Mouse (Mus musculus) midbrain, embryonic 15.5 days (tissue): ENCODE results near the gene Foxp1. TPM values are rescaled to one million over a fixed set of nuclear protein-coding genes. Genes with fewer than 3 reads are reported as not detected.

ENCODE experiments used
- ATAC-seq: fragments of 200-750 bp; cut with Nextera tagmentation; replicated peaks from 2 replicates; pipeline ENCODE4 v1.8.0; 2017; ENCODE audit warnings: moderate TSS enrichment
- H3K27ac ChIP-seq: fragments of 300-500 bp; sonication (generic); 2 replicates; pipeline ENCODE4 v1.5.1; 2015; ENCODE audit warnings: mild to moderate bottlenecking, inconsistent platforms
- H3K27me3 ChIP-seq: fragments of 300-500 bp; sonication (generic); replicated peaks from 2 replicates; pipeline ENCODE4 v1.6.1; 2015; ENCODE audit warnings: inconsistent platforms
- H3K36me3 ChIP-seq: fragments of 300-500 bp; sonication (generic); replicated peaks from 2 replicates; pipeline ENCODE4 v1.6.1; 2015; ENCODE audit warnings: inconsistent platforms
- H3K4me1 ChIP-seq: fragments of 300-500 bp; sonication (generic); 2 replicates; pipeline ENCODE4 v1.6.1; 2015; ENCODE audit warnings: inconsistent platforms
- H3K4me2 ChIP-seq: fragments of 300-500 bp; sonication (generic); 2 replicates; pipeline ENCODE4 v1.6.1; 2015; ENCODE audit warnings: inconsistent platforms, mild to moderate bottlenecking, moderate library complexity
- H3K4me3 ChIP-seq: fragments of 300-500 bp; sonication (generic); 2 replicates; pipeline ENCODE4 v1.5.1; 2015; ENCODE audit warnings: mild to moderate bottlenecking, inconsistent platforms
- H3K9ac ChIP-seq: fragments of 300-500 bp; sonication (generic); 2 replicates; pipeline ENCODE4 v1.6.1; 2015; ENCODE audit warnings: mild to moderate bottlenecking, inconsistent platforms
- H3K9me3 ChIP-seq: fragments of 300-500 bp; sonication (generic); 2 replicates; pipeline ENCODE4 v1.6.1; 2016; ENCODE audit warnings: inconsistent platforms
- WGBS: fragments of 180-500 bp; shearing (Covaris S2); methylation state at CpG from one replicate; pipeline ENCODE4 v1.1.7; 2015; ENCODE audit warnings: mixed read lengths; 5-methylcytosine and 5-hydroxymethylcytosine counted together
- polyA plus RNA-seq: library from polyadenylated mRNA; unstranded; fragments of >200 nt; fragmentation: Nextera tagmentation; extraction: Ambion mirVana; gene quantifications from 2 replicates; pipeline ENCODE4 v1.2.1, GENCODE M21; 2015

Gene Foxp1
- polyA plus RNA-seq, 1 experiment from 2014 or later = 84.1 TPM

DNA sequence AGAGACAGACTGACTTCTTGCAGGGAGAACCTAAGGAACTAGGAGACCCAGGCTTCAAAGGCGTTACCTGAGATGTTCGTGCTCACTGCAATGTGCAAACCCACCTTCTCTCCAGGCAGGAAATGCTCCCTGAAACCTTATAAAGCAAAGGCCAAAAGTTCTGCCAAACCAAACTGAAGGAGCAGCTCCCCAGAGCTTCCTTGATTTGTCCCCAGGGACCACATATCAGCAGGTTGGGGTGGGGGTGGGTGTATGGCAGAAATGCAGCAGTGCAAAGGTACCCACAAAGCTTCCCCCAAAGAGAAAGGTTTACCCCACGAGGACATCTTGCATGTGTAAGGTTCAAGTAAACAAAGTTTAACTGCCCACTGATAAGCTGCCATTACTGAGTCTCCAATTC, 184.3 kb downstream of the Foxp1 start:
- Histone ChIP-seq H3K4me1 (peaks cover 6% of the 10 kb centered on the region), H3K9ac (no peak overlapping the region), H3K4me2 (no peak overlapping the region), H3K9me3 (no peaks in the 10 kb centered on the region), H3K36me3 (no peaks in the 10 kb centered on the region), H3K27me3 (no peaks in the 10 kb centered on the region), H3K27ac (no peak overlapping the region), H3K4me3 (no peak overlapping the region)
- ATAC-seq = no peak
- WGBS = 69% methylated on average over 3 of the region's 3 CpGs

DNA sequence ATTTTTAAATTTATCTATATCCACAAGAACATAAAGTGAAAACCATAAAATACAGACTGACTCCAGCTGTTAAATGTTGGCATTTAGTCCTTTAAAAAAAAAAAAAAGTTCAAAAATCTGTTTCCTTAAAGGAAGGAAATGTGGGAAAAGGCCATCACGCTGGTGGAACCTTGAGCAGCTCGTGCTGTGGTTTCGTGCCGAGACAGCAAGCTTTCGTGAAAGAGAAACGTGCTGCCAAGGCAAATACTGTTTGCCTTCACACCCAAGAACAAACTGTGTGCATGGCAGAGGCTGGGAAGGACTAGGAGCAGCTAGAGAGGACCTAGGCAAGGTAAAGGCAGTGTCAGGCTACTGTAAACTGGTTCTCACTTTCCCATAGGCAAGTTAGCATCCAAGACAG, 184.9 kb downstream of the Foxp1 start:
- Histone ChIP-seq H3K9me3 (no peaks in the 10 kb centered on the region), H3K4me3 (no peak overlapping the region), H3K27me3 (no peaks in the 10 kb centered on the region), H3K4me2 (no peak overlapping the region), H3K27ac (no peak overlapping the region), H3K36me3 (no peaks in the 10 kb centered on the region), H3K9ac (no peak overlapping the region), H3K4me1 (peaks cover 6% of the 10 kb centered on the region)
- no peak for ATAC-seq
- 65% methylated on average over 6 of the region's 6 CpGs for WGBS

DNA sequence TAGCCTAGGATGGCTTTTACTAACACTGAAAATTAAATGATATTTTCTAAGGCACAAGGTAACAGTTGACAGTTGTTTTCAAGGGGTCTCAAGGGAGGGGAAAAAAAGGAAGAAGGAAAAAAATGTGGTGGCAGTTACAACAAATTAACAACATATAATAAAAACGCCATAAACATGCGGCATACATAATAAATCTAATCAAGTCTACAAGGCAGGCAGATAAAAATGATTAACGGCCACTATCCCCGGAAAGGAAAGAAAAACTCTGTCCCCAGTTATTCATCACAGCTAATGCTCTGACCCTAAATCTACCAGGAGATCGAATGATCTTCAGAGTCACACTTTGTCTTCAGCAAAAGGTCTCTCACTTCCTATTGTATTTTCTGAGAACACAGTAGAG, 186.3 kb downstream of the Foxp1 start:
- peaks cover 6% of the 10 kb centered on the region for H3K4me1 ChIP-seq
- no peak overlapping the region for H3K4me2 ChIP-seq
- no peak overlapping the region for H3K9ac ChIP-seq
- H3K4me3 ChIP-seq = no peak overlapping the region
- no peaks in the 10 kb centered on the region for H3K27me3 ChIP-seq
- no peaks in the 10 kb centered on the region for H3K36me3 ChIP-seq
- no peaks in the 10 kb centered on the region for H3K9me3 ChIP-seq
- 65% methylated on average over 5 of the region's 5 CpGs for WGBS
- no peak for ATAC-seq
- H3K27ac ChIP-seq = no peak overlapping the region

DNA sequence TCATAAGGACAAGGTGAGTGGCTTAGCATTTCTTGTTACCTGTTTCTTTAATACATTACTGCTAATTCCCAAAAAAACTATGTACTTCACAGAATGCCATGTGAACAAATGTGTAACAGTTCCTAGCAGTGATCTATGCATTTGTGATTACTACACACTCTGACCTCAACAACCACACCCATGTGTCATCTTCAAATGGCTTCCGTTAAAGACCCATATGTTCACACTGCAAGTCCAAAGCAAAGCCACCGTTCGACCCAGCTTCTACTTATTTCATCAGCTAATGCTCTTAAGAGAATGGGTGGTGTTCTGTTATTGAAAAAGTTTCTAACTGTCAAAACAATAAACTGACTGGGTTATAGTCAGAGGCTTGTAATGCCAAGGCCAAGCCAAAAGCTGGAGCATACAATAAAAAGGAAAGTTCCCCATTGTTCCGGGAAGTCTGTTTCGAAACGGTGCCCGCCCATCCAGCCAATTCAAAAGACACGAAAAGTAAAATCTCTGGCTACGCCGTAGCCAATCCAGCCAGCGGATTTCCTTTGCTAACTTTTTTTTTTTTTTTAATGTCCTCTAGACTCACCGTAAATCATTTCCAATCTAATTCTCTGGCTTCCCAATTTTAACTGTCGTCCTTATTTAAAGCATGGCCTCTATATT, 187.2 kb downstream of the Foxp1 start:
- H3K9ac ChIP-seq = no peak overlapping the region
- peaks cover 6% of the 10 kb centered on the region for H3K4me1 ChIP-seq
- no peaks in the 10 kb centered on the region for H3K36me3 ChIP-seq
- WGBS = 65% methylated on average over 13 of the region's 13 CpGs
- no peaks in the 10 kb centered on the region for H3K9me3 ChIP-seq
- H3K27ac ChIP-seq = no peak overlapping the region
- no peaks in the 10 kb centered on the region for H3K27me3 ChIP-seq
- H3K4me2 ChIP-seq = no peak overlapping the region
- no peak for ATAC-seq
- no peak overlapping the region for H3K4me3 ChIP-seq

DNA sequence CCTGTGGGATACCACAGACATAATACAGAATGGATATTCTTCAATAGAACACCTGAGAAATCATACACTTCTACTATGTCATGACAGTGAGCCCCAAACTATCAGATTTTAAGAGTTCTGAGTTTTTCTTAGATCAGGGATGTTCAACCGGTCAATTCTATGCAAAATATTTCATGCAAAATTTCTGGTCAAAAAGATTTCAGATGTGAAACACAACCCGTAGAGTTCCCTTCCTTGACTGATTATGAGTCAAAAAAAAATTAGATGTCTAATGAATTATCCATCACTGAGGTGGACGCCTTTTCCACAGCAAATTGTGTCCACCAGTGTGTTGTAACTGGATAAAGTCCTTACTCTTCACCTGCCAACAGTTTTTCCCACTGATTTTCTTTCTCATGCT, 188.3 kb downstream of the Foxp1 start:
- Histone ChIP-seq H3K27ac (no peak overlapping the region), H3K9ac (no peak overlapping the region), H3K4me2 (no peak overlapping the region), H3K27me3 (no peaks in the 10 kb centered on the region), H3K4me1 (peaks cover 3% of the 10 kb centered on the region), H3K36me3 (no peaks in the 10 kb centered on the region), H3K4me3 (no peak overlapping the region), H3K9me3 (no peaks in the 10 kb centered on the region)
- no peak for ATAC-seq
- 97% methylated on average over 3 of the region's 3 CpGs for WGBS

DNA sequence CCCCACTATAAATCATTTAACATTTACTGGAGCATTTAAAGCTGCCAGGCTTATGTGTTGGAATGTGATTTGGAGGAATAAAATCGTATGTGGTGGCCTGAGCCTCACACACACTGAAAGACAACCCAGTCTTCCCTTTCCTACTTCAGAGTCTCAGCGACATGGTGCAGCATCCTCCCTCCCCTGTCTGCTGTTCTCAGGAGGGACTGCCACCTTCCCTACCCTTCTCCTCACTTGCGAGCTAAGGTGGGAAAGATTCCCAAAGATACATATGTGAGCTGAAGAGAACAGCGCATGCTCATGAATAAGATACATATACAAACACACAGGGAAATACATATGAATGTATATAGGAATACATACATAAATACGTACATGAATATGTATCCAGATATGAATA, 189.4 kb downstream of the Foxp1 start:
- no peaks in the 10 kb centered on the region for H3K4me1 ChIP-seq
- ATAC-seq = no peak
- no peak overlapping the region for H3K4me3 ChIP-seq
- H3K9ac ChIP-seq = no peak overlapping the region
- H3K27ac ChIP-seq = no peak overlapping the region
- H3K36me3 ChIP-seq = no peaks in the 10 kb centered on the region
- H3K27me3 ChIP-seq = no peaks in the 10 kb centered on the region
- no peak overlapping the region for H3K4me2 ChIP-seq
- H3K9me3 ChIP-seq = no peaks in the 10 kb centered on the region
- WGBS = 86% methylated on average over 5 of the region's 5 CpGs

DNA sequence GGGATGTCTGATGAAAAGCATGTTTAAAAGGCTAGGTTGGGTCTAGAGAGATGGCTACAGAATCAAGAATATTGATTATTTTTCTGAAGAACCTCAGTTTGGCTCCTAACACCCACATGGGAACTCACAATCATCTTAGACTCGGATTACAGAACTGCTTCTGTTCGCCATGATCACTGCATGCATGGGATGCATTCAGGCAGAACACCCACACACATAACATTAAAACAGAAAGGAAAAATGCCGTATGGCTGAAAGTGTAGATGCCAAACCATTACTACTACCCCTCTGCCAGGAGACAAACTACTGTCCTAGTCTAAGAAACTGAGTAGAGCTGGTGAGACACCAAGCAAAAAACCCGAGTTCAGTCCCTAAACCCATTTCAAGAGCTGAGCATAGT, 192.4 kb downstream of the Foxp1 start:
- no peak overlapping the region for H3K4me3 ChIP-seq
- H3K9ac ChIP-seq = no peak overlapping the region
- no peak overlapping the region for H3K27ac ChIP-seq
- WGBS = 87% methylated on average over 4 of the region's 4 CpGs
- no peaks in the 10 kb centered on the region for H3K36me3 ChIP-seq
- ATAC-seq = no peak
- H3K4me1 ChIP-seq = no peaks in the 10 kb centered on the region
- H3K9me3 ChIP-seq = no peaks in the 10 kb centered on the region
- H3K4me2 ChIP-seq = no peak overlapping the region
- H3K27me3 ChIP-seq = no peaks in the 10 kb centered on the region

DNA sequence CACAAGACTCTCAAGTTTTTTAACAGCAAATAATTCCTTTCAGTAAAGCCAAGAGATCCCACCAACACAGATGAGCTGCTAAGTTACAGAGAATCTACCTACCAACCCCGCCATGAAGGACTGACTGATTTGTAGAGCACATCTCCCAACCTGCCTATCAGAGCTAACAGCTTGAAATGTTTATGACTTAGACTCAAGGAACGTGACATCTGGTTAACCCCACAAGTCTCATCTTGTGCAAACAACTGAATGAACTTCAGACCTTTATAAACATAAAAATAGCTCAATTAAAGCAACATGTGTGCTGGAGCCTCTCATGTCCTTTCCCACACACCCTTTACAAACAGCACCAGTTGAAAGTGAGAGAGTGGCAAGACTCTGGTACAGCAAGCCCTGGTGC, 193.9 kb downstream of the Foxp1 start:
- H3K9me3 ChIP-seq = no peaks in the 10 kb centered on the region
- ATAC-seq = no peak
- H3K4me3 ChIP-seq = no peak overlapping the region
- H3K9ac ChIP-seq = no peak overlapping the region
- H3K27ac ChIP-seq = no peak overlapping the region
- no peaks in the 10 kb centered on the region for H3K27me3 ChIP-seq
- H3K36me3 ChIP-seq = no peaks in the 10 kb centered on the region
- H3K4me2 ChIP-seq = no peak overlapping the region
- 80% methylated on average over 2 of the region's 2 CpGs for WGBS
- no peaks in the 10 kb centered on the region for H3K4me1 ChIP-seq

DNA sequence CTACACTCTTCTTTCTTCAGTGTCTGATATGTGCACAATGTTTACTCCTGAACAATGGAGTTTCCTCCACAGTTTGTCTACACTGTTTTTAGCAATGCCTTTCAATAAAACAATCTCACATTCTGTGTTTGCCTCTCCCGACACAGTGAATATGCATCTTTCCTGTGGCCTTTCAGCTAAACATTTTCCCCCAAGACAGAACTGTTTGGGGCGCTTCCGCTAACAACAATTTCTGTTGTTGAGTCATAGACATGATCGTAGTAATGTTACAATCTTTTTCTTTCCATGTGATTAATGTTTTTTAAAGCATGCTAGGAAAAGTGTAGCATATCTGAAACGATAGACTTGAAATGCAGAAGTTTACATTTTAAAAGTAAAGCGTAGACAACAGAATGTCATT, 194.4 kb downstream of the Foxp1 start:
- H3K27me3 ChIP-seq = no peaks in the 10 kb centered on the region
- H3K4me2 ChIP-seq = no peak overlapping the region
- no peak overlapping the region for H3K9ac ChIP-seq
- no peak overlapping the region for H3K4me3 ChIP-seq
- 91% methylated on average over 6 of the region's 6 CpGs for WGBS
- H3K9me3 ChIP-seq = no peaks in the 10 kb centered on the region
- ATAC-seq = no peak
- H3K4me1 ChIP-seq = no peaks in the 10 kb centered on the region
- no peaks in the 10 kb centered on the region for H3K36me3 ChIP-seq
- H3K27ac ChIP-seq = no peak overlapping the region

DNA sequence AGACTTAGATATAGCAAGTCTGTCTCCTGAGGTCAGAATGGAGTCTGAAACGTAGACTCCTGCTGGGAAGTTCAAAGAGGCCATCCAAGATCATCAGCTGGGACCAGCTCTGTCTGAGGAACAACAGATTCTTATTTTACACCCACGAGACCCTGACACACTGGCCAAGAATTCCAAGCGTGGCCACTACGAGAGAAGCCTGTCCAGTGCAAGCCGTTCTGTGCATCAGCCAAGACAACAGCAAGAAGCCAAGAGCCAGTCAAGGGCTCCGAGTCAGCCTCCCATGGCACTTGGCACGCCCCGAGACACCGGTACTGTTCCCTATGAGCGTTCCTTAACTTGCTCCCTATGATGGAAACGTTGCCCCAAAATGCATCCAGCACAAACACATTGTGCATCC, 194.8 kb downstream of the Foxp1 start:
- no peaks in the 10 kb centered on the region for H3K4me1 ChIP-seq
- no peak for ATAC-seq

DNA sequence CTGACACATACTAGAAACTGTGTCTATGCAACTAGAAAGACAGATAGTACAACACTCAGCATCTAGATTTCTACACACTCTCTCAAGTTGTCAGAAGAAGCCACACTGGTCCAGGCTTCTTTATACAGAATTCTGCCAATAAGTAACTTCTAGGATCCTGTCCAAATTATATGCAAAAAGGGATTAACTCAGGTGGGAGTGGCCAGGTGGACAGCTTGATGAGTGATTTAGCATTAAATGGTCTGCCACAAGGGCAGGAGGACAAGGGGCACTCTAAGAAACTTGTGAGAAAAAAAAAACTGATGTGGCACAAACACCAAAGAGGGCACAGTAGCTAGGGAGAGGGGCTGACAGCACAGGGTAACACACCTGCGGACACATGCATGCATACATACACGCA, 196.6 kb downstream of the Foxp1 start:
- H3K9me3 ChIP-seq = no peaks in the 10 kb centered on the region
- WGBS = 96% methylated on average over 2 of the region's 2 CpGs

More for the DNA sequence above, 194.8 kb downstream of the Foxp1 start:
- Histone ChIP-seq H3K36me3 (no peaks in the 10 kb centered on the region), H3K4me2 (no peak overlapping the region), H3K9me3 (no peaks in the 10 kb centered on the region), H3K27me3 (no peaks in the 10 kb centered on the region), H3K27ac (no peak overlapping the region), H3K4me3 (no peak overlapping the region), H3K9ac (no peak overlapping the region)
- WGBS = 81% methylated on average over 11 of the region's 11 CpGs

DNA sequence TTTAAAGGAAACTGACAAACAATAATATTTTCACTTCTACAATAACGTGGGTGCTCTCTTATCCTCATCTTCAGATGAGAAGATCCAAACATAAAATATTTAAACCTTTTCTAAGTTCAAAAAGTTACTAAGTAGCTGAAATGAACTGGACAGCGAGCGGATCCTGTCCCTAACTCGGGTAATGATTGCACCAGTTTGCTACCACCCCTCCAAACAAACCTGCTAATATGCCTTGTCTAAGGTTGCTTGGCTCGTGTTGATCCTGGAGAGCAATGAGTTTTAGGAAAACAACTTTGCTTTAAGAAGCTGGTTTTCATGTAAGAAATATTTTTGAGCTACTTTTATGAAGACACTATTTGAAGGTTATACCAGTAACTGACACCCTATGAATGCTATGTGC, 197.1 kb downstream of the Foxp1 start:
- Histone ChIP-seq H3K9me3 (no peaks in the 10 kb centered on the region), H3K4me2 (no peak overlapping the region), H3K9ac (no peak overlapping the region), H3K4me3 (no peak overlapping the region), H3K27ac (no peak overlapping the region), H3K4me1 (0 out of 2 replicates have a peak, but pooled peaks cover 1% of the 10 kb centered on the region), H3K27me3 (no peaks in the 10 kb centered on the region), H3K36me3 (no peaks in the 10 kb centered on the region)
- WGBS = 90% methylated on average over 5 of the region's 5 CpGs
- ATAC-seq = no peak

More for the DNA sequence above, 196.6 kb downstream of the Foxp1 start:
- no peaks in the 10 kb centered on the region for H3K4me1 ChIP-seq
- no peak overlapping the region for H3K4me2 ChIP-seq
- no peak overlapping the region for H3K9ac ChIP-seq
- ATAC-seq = no peak
- H3K36me3 ChIP-seq = no peaks in the 10 kb centered on the region
- H3K27me3 ChIP-seq = no peaks in the 10 kb centered on the region
- H3K27ac ChIP-seq = no peak overlapping the region
- H3K4me3 ChIP-seq = no peak overlapping the region

DNA sequence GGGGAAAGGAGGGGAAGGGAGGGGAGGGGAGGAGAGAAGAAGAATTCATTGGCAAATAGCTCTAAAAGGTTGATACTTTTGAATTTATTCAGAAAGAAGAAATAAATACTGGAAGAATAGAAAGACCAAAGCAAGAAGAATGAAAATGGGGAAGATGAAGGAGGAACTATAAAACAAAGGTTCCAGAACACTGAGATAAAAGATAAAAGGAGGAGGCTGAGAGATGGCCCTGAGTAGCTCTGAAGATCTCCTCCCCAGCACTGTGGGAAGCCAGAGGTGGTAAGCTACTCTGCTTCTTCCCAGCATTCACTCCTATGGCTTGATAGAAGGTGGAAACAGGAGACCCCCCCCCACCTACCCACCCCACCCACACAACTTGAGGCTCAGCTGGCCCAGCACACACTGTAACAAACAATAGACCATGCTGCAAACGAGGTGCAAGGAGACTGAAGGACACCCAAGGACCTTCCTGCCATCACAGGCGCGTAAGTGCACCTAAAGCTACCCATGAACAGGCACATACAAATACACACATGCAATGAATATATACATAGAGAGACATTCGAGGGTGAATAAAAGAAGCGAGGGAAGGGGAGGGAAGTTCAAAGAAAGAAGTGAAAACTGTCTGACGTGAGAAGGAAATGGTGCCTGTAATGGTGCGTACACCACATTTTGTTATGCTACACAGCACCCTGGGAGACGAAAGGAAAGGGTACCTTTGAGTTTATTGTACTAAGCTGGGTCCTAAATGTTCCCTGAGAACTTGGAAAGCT, 200.2 kb downstream of the Foxp1 start:
- Histone ChIP-seq H3K27me3 (no peaks in the 10 kb centered on the region), H3K36me3 (no peaks in the 10 kb centered on the region), H3K9me3 (no peaks in the 10 kb centered on the region), H3K4me3 (no peak overlapping the region), H3K4me1 (peaks cover 9% of the 10 kb centered on the region; the same call in 1 of the 2 replicates), H3K27ac (no peak overlapping the region), H3K9ac (no peak overlapping the region), H3K4me2 (no peak overlapping the region)
- 83% methylated on average over 8 of the region's 8 CpGs for WGBS
- ATAC-seq = no peak
